Mouse (Mus musculus) liver, embryonic 15.5 days (tissue): Measurements from ENCODE around the gene Cfap20. TPM values are rescaled to one million over a fixed set of nuclear protein-coding genes. Genes with fewer than 3 reads are reported as not detected.
A peak's percentile ranks its signal among the peaks of the same experiment; 100 is the strongest.

Experiments
- ATAC-seq: fragments of 200-750 bp; cut with Nextera tagmentation; 2 replicates; pipeline ENCODE4 v1.8.0; 2017; ENCODE audit warnings: moderate number of reproducible peaks, mild to moderate bottlenecking, moderate library complexity; ENCODE audit not compliant: insufficient read depth
- H3K27ac ChIP-seq: fragments of 300-500 bp; sonication (generic); replicated peaks from 2 replicates; pipeline ENCODE4 v1.5.1; 2015; ENCODE audit warnings: mild to moderate bottlenecking, inconsistent platforms
- H3K27me3 ChIP-seq: fragments of 300-500 bp; sonication (generic); 2 replicates; pipeline ENCODE4 v1.6.1; 2015; ENCODE audit warnings: mild to moderate bottlenecking, inconsistent platforms
- H3K36me3 ChIP-seq: fragments of 300-500 bp; sonication (generic); replicated peaks from 2 replicates; pipeline ENCODE4 v1.6.1; 2015; ENCODE audit warnings: moderate library complexity, mild to moderate bottlenecking, inconsistent platforms
- H3K4me1 ChIP-seq: fragments of 300-500 bp; sonication (generic); replicated peaks from 2 replicates; pipeline ENCODE4 v1.6.1; 2015; ENCODE audit warnings: inconsistent platforms
- H3K4me2 ChIP-seq: fragments of 300-500 bp; sonication (generic); 2 replicates; pipeline ENCODE4 v1.6.1; 2015; ENCODE audit warnings: moderate library complexity, mild to moderate bottlenecking, inconsistent platforms
- H3K4me3 ChIP-seq: fragments of 300-500 bp; sonication (generic); replicated peaks from 2 replicates; pipeline ENCODE4 v1.5.1; 2015; ENCODE audit warnings: mild to moderate bottlenecking, inconsistent platforms
- H3K9ac ChIP-seq: fragments of 300-500 bp; sonication (generic); 2 replicates; pipeline ENCODE4 v1.6.1; 2015; ENCODE audit warnings: moderate library complexity, mild to moderate bottlenecking, inconsistent platforms
- H3K9me3 ChIP-seq: fragments of 300-500 bp; sonication (generic); replicated peaks from 2 replicates; pipeline ENCODE4 v1.6.1; 2016; ENCODE audit warnings: inconsistent platforms
- WGBS: fragments of 180-500 bp; shearing (Covaris S2); methylation state at CpG from one replicate; pipeline ENCODE4 v1.1.7; 2015; ENCODE audit warnings: mixed read lengths; ENCODE audit not compliant: insufficient replicate concordance; 5-methylcytosine and 5-hydroxymethylcytosine counted together
- polyA plus RNA-seq: library from polyadenylated mRNA; unstranded; fragments of >200 nt; fragmentation: Nextera tagmentation; extraction: Ambion mirVana; gene quantifications from 2 replicates; pipeline ENCODE4 v1.2.1, GENCODE M21; 2015

Gene Cfap20
- 28.2 and 31.5 TPM in 2 replicates for polyA plus RNA-seq

- Histone ChIP-seq H3K9me3 (no peaks in the 10 kb centered on the region), H3K9ac (peak within 1 kb of the TSS; percentile 90), H3K36me3 (no peaks in the 10 kb centered on the region), H3K27me3 (no peaks in the 10 kb centered on the region), H3K4me1 (peaks cover 60% of the 10 kb centered on the region), H3K27ac (peak within 1 kb of the TSS; percentile 90), H3K4me3 (peak within 1 kb of the TSS; percentile 95), H3K4me2 (peak within 1 kb of the TSS; percentile 90)
- ATAC-seq = peak; percentile 96
- under 1% methylated on average over 51 of the region's 51 CpGs for WGBS
These were observed at the start of gene Cfap20 for GRCm38 (mm10) chr8:95434686-95435439. Gene Cfap20, minus strand, starts transcription at chr8:95434869.

- H3K27me3 ChIP-seq = no peaks in the 10 kb centered on the region
- H3K4me1 ChIP-seq = no peaks in the 10 kb centered on the region
- no peaks in the 10 kb centered on the region for H3K9me3 ChIP-seq
- peaks cover 76% of the 10 kb centered on the region for H3K36me3 ChIP-seq
- H3K4me3 ChIP-seq = no peak overlapping the region
- no peak overlapping the region for H3K27ac ChIP-seq
- ATAC-seq = no peak
- 87% methylated on average over 4 of the region's 4 CpGs for WGBS
- no peak overlapping the region for H3K9ac ChIP-seq
- no peak overlapping the region for H3K4me2 ChIP-seq
These were observed 35.3 kb upstream of the Cfap20 start for GRCm38 (mm10) chr8:95470008-95470407.

DNA sequence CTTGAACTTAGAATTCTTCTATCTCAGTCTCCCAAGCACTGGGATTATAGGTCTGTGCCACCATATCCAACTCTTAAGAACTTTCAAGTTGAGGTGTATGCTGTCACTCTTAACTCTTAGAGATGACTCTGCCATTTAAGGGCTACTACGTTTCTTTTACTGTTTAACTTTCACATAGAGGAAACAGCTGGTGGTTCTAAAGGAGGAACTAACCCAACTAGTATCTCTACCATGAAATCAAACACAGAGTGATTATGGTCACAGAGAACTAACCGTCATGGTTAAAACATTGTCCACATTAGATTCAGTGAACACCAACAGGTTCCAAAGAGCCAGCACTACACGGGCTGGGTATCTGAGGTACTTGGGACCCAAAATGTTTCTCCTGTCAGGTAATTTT is 34.3 kb upstream of the Cfap20 start:
- ATAC-seq = no peak
- no peaks in the 10 kb centered on the region for H3K27me3 ChIP-seq
- no peaks in the 10 kb centered on the region for H3K9me3 ChIP-seq
- H3K4me1 ChIP-seq = no peaks in the 10 kb centered on the region
- peaks cover 75% of the 10 kb centered on the region for H3K36me3 ChIP-seq
- no peak overlapping the region for H3K4me3 ChIP-seq
- H3K4me2 ChIP-seq = no peak overlapping the region
- no peak overlapping the region for H3K9ac ChIP-seq
- WGBS = 51% methylated on average over 3 of the region's 3 CpGs
- no peak overlapping the region for H3K27ac ChIP-seq

DNA sequence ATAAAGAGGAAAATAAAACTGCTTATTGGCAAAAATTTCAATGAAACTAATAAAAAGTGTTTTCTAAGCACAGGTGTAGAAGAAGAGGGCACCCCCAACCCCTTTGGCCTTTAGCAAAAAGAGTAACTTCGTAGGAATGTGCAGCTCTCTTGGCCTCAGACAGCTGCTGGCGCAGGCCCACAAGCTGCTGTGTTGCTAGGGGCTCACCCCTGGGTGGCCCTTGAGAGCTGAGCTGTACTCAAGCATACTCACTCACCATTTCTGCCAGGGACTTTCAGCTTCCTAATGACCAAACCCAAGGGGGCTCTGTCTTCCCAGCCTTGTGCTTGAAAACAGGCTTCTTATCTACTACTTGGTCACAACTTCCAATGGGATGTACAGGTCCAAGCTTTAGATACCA is 31.9 kb upstream of the Cfap20 start:
- no peaks in the 10 kb centered on the region for H3K4me1 ChIP-seq
- H3K4me2 ChIP-seq = no peak overlapping the region
- H3K4me3 ChIP-seq = no peak overlapping the region
- WGBS = 79% methylated on average over 2 of the region's 2 CpGs
- no peaks in the 10 kb centered on the region for H3K27me3 ChIP-seq
- peaks cover 72% of the 10 kb centered on the region for H3K36me3 ChIP-seq
- no peak overlapping the region for H3K9ac ChIP-seq
- H3K27ac ChIP-seq = no peak overlapping the region
- ATAC-seq = no peak
- no peaks in the 10 kb centered on the region for H3K9me3 ChIP-seq

DNA sequence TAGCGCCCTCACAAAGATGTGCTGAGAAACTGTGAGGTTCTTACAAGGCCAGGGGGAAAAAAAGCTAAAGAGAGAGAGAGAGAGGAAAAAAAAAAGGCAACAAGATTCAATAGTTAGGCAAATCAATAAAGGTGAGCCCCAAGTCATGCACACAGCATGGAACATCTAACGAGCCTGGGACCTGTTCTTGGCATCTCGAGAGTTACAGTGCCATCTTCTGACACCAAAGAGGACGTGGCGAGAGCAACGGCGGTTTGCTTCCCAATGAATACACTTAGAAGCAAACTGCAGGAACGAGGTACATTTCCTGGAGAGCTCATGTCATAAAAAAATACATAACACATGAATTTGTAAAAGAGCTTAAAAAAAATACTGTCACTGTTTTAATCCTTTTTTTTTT is 17.8 kb upstream of the Cfap20 start:
- no peak for ATAC-seq
- Histone ChIP-seq H3K9me3 (no peaks in the 10 kb centered on the region), H3K27ac (no peak overlapping the region), H3K27me3 (no peaks in the 10 kb centered on the region), H3K36me3 (peaks cover 94% of the 10 kb centered on the region), H3K4me1 (no peaks in the 10 kb centered on the region), H3K9ac (no peak overlapping the region), H3K4me2 (no peak overlapping the region), H3K4me3 (no peak overlapping the region)
- WGBS = 73% methylated on average over 8 of the region's 8 CpGs

- no peaks in the 10 kb centered on the region for H3K9me3 ChIP-seq
- no peak overlapping the region for H3K27ac ChIP-seq
- H3K27me3 ChIP-seq = no peaks in the 10 kb centered on the region
- H3K4me1 ChIP-seq = no peaks in the 10 kb centered on the region
- ATAC-seq = no peak
- 80% methylated on average over 5 of the region's 5 CpGs for WGBS
- no peak overlapping the region for H3K4me3 ChIP-seq
- no peak overlapping the region for H3K4me2 ChIP-seq
- H3K36me3 ChIP-seq = peaks cover 73% of the 10 kb centered on the region
- no peak overlapping the region for H3K9ac ChIP-seq
These were observed 15.6 kb upstream of the Cfap20 start for GRCm38 (mm10) chr8:95450271-95450670.

- no peak for ATAC-seq
- H3K4me1 ChIP-seq = 0 out of 2 replicates have a peak, but pooled peaks cover 1% of the 10 kb centered on the region
- no peaks in the 10 kb centered on the region for H3K27me3 ChIP-seq
- no peak overlapping the region for H3K9ac ChIP-seq
- no peak overlapping the region for H3K4me3 ChIP-seq
- H3K9me3 ChIP-seq = no peaks in the 10 kb centered on the region
- no peak overlapping the region for H3K4me2 ChIP-seq
- peaks cover 49% of the 10 kb centered on the region for H3K36me3 ChIP-seq
- H3K27ac ChIP-seq = no peak overlapping the region
- 80% methylated on average over 7 of the region's 7 CpGs for WGBS
These were observed 13.0 kb upstream of the Cfap20 start for GRCm38 (mm10) chr8:95447661-95448060.

DNA sequence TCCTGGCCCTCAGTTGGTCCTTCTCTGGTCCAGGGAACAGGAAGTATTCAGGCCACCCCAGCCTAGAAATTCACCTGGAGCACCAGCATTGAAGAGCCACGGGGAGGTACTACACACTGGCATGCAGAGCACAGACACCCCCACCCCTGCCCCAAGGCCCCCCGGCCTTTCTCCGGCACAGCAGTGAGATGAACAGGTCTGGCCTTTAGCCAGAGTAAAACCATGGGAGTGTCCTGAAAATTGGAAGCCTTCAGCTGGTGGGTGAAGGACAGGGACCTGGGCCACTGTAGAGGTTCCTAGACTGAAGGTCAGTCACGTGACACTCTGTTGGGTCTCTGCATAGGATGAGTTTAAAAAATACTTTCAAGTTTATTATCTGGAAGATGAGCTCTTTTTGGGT is 10.4 kb upstream of the Cfap20 start:
- Histone ChIP-seq H3K9me3 (no peaks in the 10 kb centered on the region), H3K4me1 (peaks cover 28% of the 10 kb centered on the region), H3K4me3 (no peak overlapping the region), H3K9ac (no peak overlapping the region), H3K27me3 (no peaks in the 10 kb centered on the region), H3K36me3 (peaks cover 25% of the 10 kb centered on the region; the same call in 1 of the 2 replicates), H3K27ac (no peak overlapping the region), H3K4me2 (no peak overlapping the region)
- ATAC-seq = no peak
- 70% methylated on average over 4 of the region's 4 CpGs for WGBS

- ATAC-seq = peak; percentile 37; the same call in 1 of the 2 replicates
- H3K9me3 ChIP-seq = no peaks in the 10 kb centered on the region
These were observed 6.9 kb upstream of the Cfap20 start for GRCm38 (mm10) chr8:95441491-95442039.

GRCm38 (mm10) chr8:95440168-95440709 is 5.6 kb upstream of the Cfap20 start:
- H3K27ac ChIP-seq = no peak overlapping the region
- H3K9ac ChIP-seq = no peak overlapping the region
- peaks cover 51% of the 10 kb centered on the region for H3K4me1 ChIP-seq
- H3K36me3 ChIP-seq = no peaks in the 10 kb centered on the region
- H3K4me2 ChIP-seq = peak overlapping the region; percentile 29
- H3K9me3 ChIP-seq = no peaks in the 10 kb centered on the region
- no peak overlapping the region for H3K4me3 ChIP-seq
- 33% methylated on average over 5 of the region's 5 CpGs for WGBS
- peak; percentile 42; the same call in 1 of the 2 replicates for ATAC-seq
- H3K27me3 ChIP-seq = no peaks in the 10 kb centered on the region

More at GRCm38 (mm10) chr8:95441491-95442039, 6.9 kb upstream of the Cfap20 start:
- Histone ChIP-seq H3K27ac (no peak overlapping the region), H3K9ac (no peak overlapping the region), H3K4me3 (no peak overlapping the region), H3K4me2 (no peak overlapping the region), H3K36me3 (no peaks in the 10 kb centered on the region), H3K4me1 (peaks cover 47% of the 10 kb centered on the region), H3K27me3 (no peaks in the 10 kb centered on the region)
- WGBS = 32% methylated on average over 5 of the region's 5 CpGs

DNA sequence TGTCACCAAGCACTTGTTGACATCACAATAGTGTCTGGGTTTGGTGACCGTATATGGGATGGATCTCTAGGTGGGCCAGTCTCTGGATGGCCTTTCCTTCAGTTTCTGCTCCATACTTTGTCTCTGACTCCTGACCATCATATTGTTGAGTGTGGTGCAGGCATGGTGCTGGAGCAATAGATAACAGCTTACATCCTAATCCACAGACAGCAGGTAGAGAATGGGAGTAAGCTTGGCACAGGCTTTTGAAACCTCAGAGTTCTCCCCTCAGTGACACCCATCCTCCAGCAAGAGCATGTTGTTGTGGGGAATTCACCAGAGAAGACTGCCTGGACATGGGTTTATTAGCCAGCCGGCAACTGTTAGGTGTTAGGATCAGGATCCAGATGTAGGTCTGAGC is 4.8 kb upstream of the Cfap20 start:
- no peaks in the 10 kb centered on the region for H3K9me3 ChIP-seq
- H3K4me2 ChIP-seq = no peak overlapping the region
- H3K36me3 ChIP-seq = no peaks in the 10 kb centered on the region
- no peaks in the 10 kb centered on the region for H3K27me3 ChIP-seq
- H3K4me3 ChIP-seq = no peak overlapping the region
- peaks cover 54% of the 10 kb centered on the region for H3K4me1 ChIP-seq
- ATAC-seq = no peak
- 66% methylated on average over 2 of the region's 2 CpGs for WGBS
- H3K27ac ChIP-seq = no peak overlapping the region; the same call in 1 of the 2 replicates
- no peak overlapping the region for H3K9ac ChIP-seq
